Mouse (Mus musculus): ENCODE measurements around the gene Fbxo28.

- TF ChIP-seq CTCF (IDR thresholded peaks at IDR 0.05; ENCODE audit: extremely low read depth, insufficient read depth, insufficient read length, insufficient replicate concordance) (no peak), POLR2A (IDR thresholded peaks at IDR 0.05; ENCODE audit: low read depth, low read length) (no peak)
These were observed 564 bp upstream of the Fbxo28 start for GRCm38 (mm10) chr1:182341993-182342392.
